Comparison of ENCODE assay signal across 28 mouse cellular contexts in the genomic region with DNA sequence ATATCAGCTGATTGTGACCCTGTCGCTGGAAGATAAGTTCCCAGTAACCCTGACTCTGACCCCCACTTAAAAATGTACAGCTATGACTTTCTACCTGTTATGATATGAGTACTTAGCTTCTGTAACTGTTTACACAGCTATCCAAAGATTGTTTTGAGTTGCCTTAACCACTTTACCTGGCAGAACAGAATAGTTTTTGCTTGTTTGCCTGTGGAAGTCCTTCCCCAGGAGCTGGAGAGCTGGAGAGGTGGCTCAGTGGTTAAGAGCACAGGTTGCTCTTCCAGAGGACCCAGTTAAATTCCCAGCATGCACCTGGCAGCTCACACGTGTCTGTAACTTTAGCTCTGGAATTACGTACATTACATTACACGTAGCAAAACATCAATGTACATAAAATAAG.
"Had no signal": no experiment of that assay in that cellular context is flagged by ENCODE, and none has a peak within 500 bp of the region (broad histone marks: within the 10 kb centered on the region; RNA-seq: fewer than 3 reads in every experiment).

No protein-coding gene starts in this region.

- DNase-seq: layer of hippocampus, postnatal 36 days; left cerebral cortex, postnatal 4 days; liver; liver, embryonic 13.5 days; liver, postnatal 0 days; lung, embryonic 14.5 days; lung, postnatal 14 days; midbrain, embryonic 14.5 days had no signal

- H3K36me3 ChIP-seq: limb, embryonic 10.5 days; limb, embryonic 12.5 days; limb, embryonic 13.5 days; limb, embryonic 15.5 days; liver, embryonic 12.5 days; liver, embryonic 13.5 days; liver, embryonic 15.5 days; lung, embryonic 15.5 days; midbrain, embryonic 10.5 days; midbrain, embryonic 12.5 days; midbrain, embryonic 13.5 days; midbrain, embryonic 15.5 days; neural tube, embryonic 12.5 days had no signal

- H3K27ac ChIP-seq: left cerebral cortex, adult 2 months; limb, embryonic 10.5 days; limb, embryonic 12.5 days; limb, embryonic 13.5 days; limb, embryonic 15.5 days; liver, embryonic 12.5 days; liver, embryonic 13.5 days; liver, embryonic 14.5 days; liver, embryonic 15.5 days; lung, embryonic 15.5 days; macrophage; midbrain, embryonic 10.5 days; midbrain, embryonic 12.5 days; midbrain, embryonic 13.5 days; midbrain, embryonic 15.5 days; neural tube, embryonic 12.5 days had no signal

- H3K27me3 ChIP-seq: limb, embryonic 12.5 days; limb, embryonic 13.5 days; limb, embryonic 15.5 days; liver, embryonic 13.5 days; liver, embryonic 15.5 days; lung, embryonic 15.5 days; midbrain, embryonic 12.5 days; midbrain, embryonic 13.5 days; midbrain, embryonic 15.5 days; neural tube, embryonic 12.5 days had no signal

- H3K9ac ChIP-seq: limb, embryonic 12.5 days; limb, embryonic 13.5 days; limb, embryonic 15.5 days; liver, embryonic 12.5 days; liver, embryonic 13.5 days; liver, embryonic 14.5 days; liver, embryonic 15.5 days; liver, postnatal 0 days; lung, embryonic 14.5 days; lung, embryonic 15.5 days; midbrain, embryonic 12.5 days; midbrain, embryonic 13.5 days; midbrain, embryonic 15.5 days; neural tube, embryonic 12.5 days had no signal

- ATAC-seq: liver, embryonic 12.5 days; liver, postnatal 0 days; midbrain, embryonic 13.5 days; midbrain, embryonic 15.5 days; midbrain, embryonic 16.5 days had no signal

- H3K4me2 ChIP-seq: limb, embryonic 12.5 days; limb, embryonic 13.5 days; limb, embryonic 15.5 days; liver, embryonic 11.5 days; liver, embryonic 12.5 days; liver, embryonic 13.5 days; liver, embryonic 15.5 days; lung, embryonic 14.5 days; lung, embryonic 15.5 days; midbrain, embryonic 11.5 days; midbrain, embryonic 12.5 days; midbrain, embryonic 13.5 days; midbrain, embryonic 15.5 days; neural tube, embryonic 12.5 days had no signal

- H3K9me3 ChIP-seq: limb, embryonic 10.5 days; limb, embryonic 12.5 days; limb, embryonic 13.5 days; limb, embryonic 15.5 days; liver, embryonic 12.5 days; liver, embryonic 13.5 days; liver, embryonic 15.5 days; lung, embryonic 15.5 days; midbrain, embryonic 10.5 days; midbrain, embryonic 12.5 days; midbrain, embryonic 13.5 days; midbrain, embryonic 15.5 days; neural tube, embryonic 12.5 days had no signal

- H3K4me3 ChIP-seq: left cerebral cortex, adult 2 months; limb, embryonic 10.5 days; limb, embryonic 12.5 days; limb, embryonic 13.5 days; limb, embryonic 15.5 days; liver, embryonic 12.5 days; liver, embryonic 13.5 days; liver, embryonic 15.5 days; lung, embryonic 15.5 days; megakaryocyte, embryonic 14.5 days; midbrain, embryonic 10.5 days; midbrain, embryonic 12.5 days; midbrain, embryonic 13.5 days; midbrain, embryonic 15.5 days; myocyte; neural tube, embryonic 12.5 days had no signal
